Mouse (Mus musculus) hindbrain, embryonic 10.5 days (tissue): ENCODE measurements around the gene Ccdc33. TPM values are rescaled to one million over a fixed set of nuclear protein-coding genes. Genes with fewer than 3 reads are reported as not detected.

Experiments used
- DNase-seq: peaks from one replicate; pipeline ENCODE4 v3.0.0-alpha.2; 2017; ENCODE audit warnings: low spot score
- H3K27ac ChIP-seq: fragments of 300-500 bp; sonication (generic); 2 replicates; pipeline ENCODE4 v1.5.1; 2016; ENCODE audit warnings: mild to moderate bottlenecking, moderate library complexity
- H3K27me3 ChIP-seq: fragments of 300-500 bp; sonication (generic); 2 replicates; pipeline ENCODE4 v1.6.1; 2016; ENCODE audit warnings: mild to moderate bottlenecking; ENCODE audit not compliant: poor library complexity, insufficient read depth, severe bottlenecking
- H3K36me3 ChIP-seq: fragments of 300-500 bp; sonication (generic); 2 replicates; pipeline ENCODE4 v1.6.1; 2016; ENCODE audit warnings: mild to moderate bottlenecking, moderate library complexity
- H3K4me1 ChIP-seq: fragments of 300-500 bp; sonication (generic); replicated peaks from 2 replicates; pipeline ENCODE4 v1.6.1; 2016; ENCODE audit warnings: mild to moderate bottlenecking
- H3K4me3 ChIP-seq: fragments of 300-500 bp; sonication (generic); 2 replicates; pipeline ENCODE4 v1.5.1; 2016; ENCODE audit warnings: mild to moderate bottlenecking, moderate library complexity
- H3K9me3 ChIP-seq: fragments of 300-500 bp; sonication (generic); 2 replicates; pipeline ENCODE4 v1.6.1; 2016; ENCODE audit warnings: mild to moderate bottlenecking, moderate library complexity
- WGBS: fragments of 180-500 bp; shearing (Covaris S2); methylation state at CpG from one replicate; pipeline ENCODE4 v1.1.7; 2016; 5-methylcytosine and 5-hydroxymethylcytosine counted together
- polyA plus RNA-seq: library from polyadenylated mRNA; unstranded; fragments of >200 nt; fragmentation: Nextera tagmentation; extraction: Ambion mirVana; gene quantifications from 2 replicates; pipeline ENCODE4 v1.2.1, GENCODE M21; 2016

The Ccdc33 gene
- polyA plus RNA-seq, 1 experiment from 2014 or later: 0.99 TPM

GRCm38 (mm10) chr9:57989309-57989708 lies 129.3 kb downstream of the Ccdc33 start:
- Histone ChIP-seq H3K36me3 (no peaks in the 10 kb centered on the region), H3K27ac (no peak overlapping the region), H3K4me3 (no peak overlapping the region), H3K27me3 (peaks cover 12% of the 10 kb centered on the region; the same call in 1 of the 2 replicates), H3K4me1 (peaks cover 22% of the 10 kb centered on the region), H3K9me3 (no peaks in the 10 kb centered on the region)
- DNase-seq: no peak
- WGBS: 94% methylated on average over 6 of the region's 6 CpGs

GRCm38 (mm10) chr9:57988098-57988497 lies 130.5 kb downstream of the Ccdc33 start:
- peaks cover 12% of the 10 kb centered on the region; the same call in 1 of the 2 replicates for H3K27me3 ChIP-seq
- DNase-seq: no peak
- no peak overlapping the region for H3K4me3 ChIP-seq
- no peak overlapping the region for H3K27ac ChIP-seq
- H3K9me3 ChIP-seq: no peaks in the 10 kb centered on the region
- 82% methylated on average over 2 of the region's 2 CpGs for WGBS
- peaks cover 10% of the 10 kb centered on the region for H3K4me1 ChIP-seq
- H3K36me3 ChIP-seq: no peaks in the 10 kb centered on the region

GRCm38 (mm10) chr9:57986293-57986692 lies 132.3 kb downstream of the Ccdc33 start:
- Histone ChIP-seq H3K27ac (no peak overlapping the region), H3K9me3 (no peaks in the 10 kb centered on the region), H3K4me3 (no peak overlapping the region), H3K27me3 (peaks cover 12% of the 10 kb centered on the region; the same call in 1 of the 2 replicates), H3K36me3 (no peaks in the 10 kb centered on the region), H3K4me1 (0 out of 2 replicates have a peak, but pooled peaks cover 5% of the 10 kb centered on the region)
- no peak for DNase-seq
- WGBS: 76% methylated on average over 7 of the region's 7 CpGs

- no peaks in the 10 kb centered on the region for H3K36me3 ChIP-seq
- H3K9me3 ChIP-seq: no peaks in the 10 kb centered on the region
- no peak overlapping the region for H3K4me3 ChIP-seq
- DNase-seq: no peak
- WGBS: 88% methylated on average over 8 of the region's 8 CpGs
- 0 out of 2 replicates have a peak, but pooled peaks cover 5% of the 10 kb centered on the region for H3K4me1 ChIP-seq
- peaks cover 12% of the 10 kb centered on the region; the same call in 1 of the 2 replicates for H3K27me3 ChIP-seq
- no peak overlapping the region for H3K27ac ChIP-seq
These were observed 133.3 kb downstream of the Ccdc33 start for GRCm38 (mm10) chr9:57985304-57985703.

- Histone ChIP-seq H3K27ac (no peak overlapping the region), H3K9me3 (0 out of 2 replicates have a peak, but pooled peaks cover 4% of the 10 kb centered on the region), H3K36me3 (no peaks in the 10 kb centered on the region), H3K4me1 (no peaks in the 10 kb centered on the region), H3K4me3 (no peak overlapping the region), H3K27me3 (no peaks in the 10 kb centered on the region)
- DNase-seq: no peak
- WGBS: 85% methylated on average over 10 of the region's 10 CpGs
These were observed 138.1 kb downstream of the Ccdc33 start for GRCm38 (mm10) chr9:57980570-57980969.

- Histone ChIP-seq H3K27ac (no peak overlapping the region), H3K4me3 (no peak overlapping the region), H3K27me3 (no peaks in the 10 kb centered on the region), H3K4me1 (0 out of 2 replicates have a peak, but pooled peaks cover under 1% of the 10 kb centered on the region), H3K9me3 (0 out of 2 replicates have a peak, but pooled peaks cover 4% of the 10 kb centered on the region), H3K36me3 (no peaks in the 10 kb centered on the region)
- WGBS: 87% methylated on average over 3 of the region's 3 CpGs
- no peak for DNase-seq
These were observed 139.8 kb downstream of the Ccdc33 start for GRCm38 (mm10) chr9:57978858-57979257.

Other genes starting within 250 kb of the Ccdc33 start
- 118 and 143 TPM in 2 replicates for gene Ubl7, start 207.8 kb downstream of the Ccdc33 start, polyA plus RNA-seq
- 0.71 and 1.6 TPM in 2 replicates for gene Sema7a, start 178.7 kb downstream of the Ccdc33 start, polyA plus RNA-seq
- not detected in 2 replicates for gene Cyp11a1, start 112.4 kb downstream of the Ccdc33 start, polyA plus RNA-seq
- gene Stra6, start 55.0 kb downstream of the Ccdc33 start, polyA plus RNA-seq: 11.2 and 15.8 TPM in 2 replicates
- 9.9 and 14.0 TPM in 2 replicates for gene Islr, start 85.5 kb upstream of the Ccdc33 start, polyA plus RNA-seq
- gene Islr2, start 85.5 kb upstream of the Ccdc33 start, polyA plus RNA-seq: 1.5 and 6.6 TPM in 2 replicates
- gene Pml, start 131.0 kb upstream of the Ccdc33 start, polyA plus RNA-seq: 9.5 and 13.5 TPM in 2 replicates
- gene Stoml1, start 134.3 kb upstream of the Ccdc33 start, polyA plus RNA-seq: 27.7 and 39.8 TPM in 2 replicates
- gene Loxl1, start 194.4 kb upstream of the Ccdc33 start, polyA plus RNA-seq: 9.9 and 14.5 TPM in 2 replicates